Mouse (Mus musculus) midbrain, embryonic 15.5 days (tissue): ENCODE data around the gene Zfp970. TPM values are rescaled to one million over a fixed set of nuclear protein-coding genes. Genes with fewer than 3 reads are reported as not detected.
"Not testable (repeated sequence)": the region's sequence is repeated elsewhere in the genome, so short reads cannot be mapped to it uniquely, and the experiment has no call there.

Experiments
- ATAC-seq: fragments of 200-750 bp; cut with Nextera tagmentation; replicated peaks from 2 replicates; pipeline ENCODE4 v1.8.0; 2017; ENCODE audit warnings: moderate TSS enrichment
- H3K27ac ChIP-seq: fragments of 300-500 bp; sonication (generic); 2 replicates; pipeline ENCODE4 v1.5.1; 2015; ENCODE audit warnings: mild to moderate bottlenecking, inconsistent platforms
- H3K27me3 ChIP-seq: fragments of 300-500 bp; sonication (generic); replicated peaks from 2 replicates; pipeline ENCODE4 v1.6.1; 2015; ENCODE audit warnings: inconsistent platforms
- H3K36me3 ChIP-seq: fragments of 300-500 bp; sonication (generic); replicated peaks from 2 replicates; pipeline ENCODE4 v1.6.1; 2015; ENCODE audit warnings: inconsistent platforms
- H3K4me1 ChIP-seq: fragments of 300-500 bp; sonication (generic); 2 replicates; pipeline ENCODE4 v1.6.1; 2015; ENCODE audit warnings: inconsistent platforms
- H3K4me2 ChIP-seq: fragments of 300-500 bp; sonication (generic); 2 replicates; pipeline ENCODE4 v1.6.1; 2015; ENCODE audit warnings: inconsistent platforms, mild to moderate bottlenecking, moderate library complexity
- H3K4me3 ChIP-seq: fragments of 300-500 bp; sonication (generic); 2 replicates; pipeline ENCODE4 v1.5.1; 2015; ENCODE audit warnings: mild to moderate bottlenecking, inconsistent platforms
- H3K9ac ChIP-seq: fragments of 300-500 bp; sonication (generic); 2 replicates; pipeline ENCODE4 v1.6.1; 2015; ENCODE audit warnings: mild to moderate bottlenecking, inconsistent platforms
- H3K9me3 ChIP-seq: fragments of 300-500 bp; sonication (generic); 2 replicates; pipeline ENCODE4 v1.6.1; 2016; ENCODE audit warnings: inconsistent platforms
- WGBS: fragments of 180-500 bp; shearing (Covaris S2); methylation state at CpG from one replicate; pipeline ENCODE4 v1.1.7; 2015; ENCODE audit warnings: mixed read lengths; 5-methylcytosine and 5-hydroxymethylcytosine counted together
- polyA plus RNA-seq: library from polyadenylated mRNA; unstranded; fragments of >200 nt; fragmentation: Nextera tagmentation; extraction: Ambion mirVana; gene quantifications from 2 replicates; pipeline ENCODE4 v1.2.1, GENCODE M21; 2015

Zfp970 gene
- polyA plus RNA-seq: 4.9 and 6.9 TPM in 2 replicates

- H3K4me2 ChIP-seq: peak within 1 kb of the TSS; percentile 43
- 5% methylated on average over 8 of the region's 9 CpGs for WGBS
- H3K27ac ChIP-seq, ATAC-seq, H3K9me3 ChIP-seq, H3K4me1 ChIP-seq, H3K27me3 ChIP-seq, H3K36me3 ChIP-seq, H3K9ac ChIP-seq: not testable (repeated sequence)
- peak within 1 kb of the TSS; percentile 41 for H3K4me3 ChIP-seq
Measured at GRCm38 (mm10) chr2:177464676-177465075, at the start of gene Zfp970. Gene Zfp970, plus strand, starts transcription at chr2:177464733.

GRCm38 (mm10) chr2:177468222-177468621 lies 3.7 kb downstream of the Zfp970 start:
- H3K4me1 ChIP-seq, ATAC-seq, H3K27ac ChIP-seq, H3K9ac ChIP-seq, H3K36me3 ChIP-seq, H3K4me3 ChIP-seq, H3K4me2 ChIP-seq, H3K9me3 ChIP-seq, H3K27me3 ChIP-seq: not testable (repeated sequence)

GRCm38 (mm10) chr2:177472261-177472660 lies 7.7 kb downstream of the Zfp970 start:
- H3K27ac ChIP-seq, H3K9ac ChIP-seq, H3K27me3 ChIP-seq, H3K36me3 ChIP-seq, H3K4me1 ChIP-seq, H3K4me2 ChIP-seq, H3K9me3 ChIP-seq, H3K4me3 ChIP-seq, ATAC-seq: not testable (repeated sequence)
- 90% methylated on average over 5 of the region's 10 CpGs for WGBS

- not testable (repeated sequence) for H3K4me1 ChIP-seq, ATAC-seq, H3K4me3 ChIP-seq, H3K4me2 ChIP-seq, H3K9ac ChIP-seq, H3K9me3 ChIP-seq, H3K36me3 ChIP-seq, H3K27ac ChIP-seq, H3K27me3 ChIP-seq
- WGBS: 89% methylated on average over 1 of the region's 1 CpGs
Measured at GRCm38 (mm10) chr2:177481971-177482370, 17.4 kb downstream of the Zfp970 start.

- not testable (repeated sequence) for H3K27me3 ChIP-seq, H3K9ac ChIP-seq, ATAC-seq, H3K36me3 ChIP-seq, H3K27ac ChIP-seq, H3K4me1 ChIP-seq, H3K4me2 ChIP-seq, H3K4me3 ChIP-seq, H3K9me3 ChIP-seq
- 91% methylated on average over 11 of the region's 11 CpGs for WGBS
Measured at GRCm38 (mm10) chr2:177483238-177483948, 18.9 kb downstream of the Zfp970 start.

- peak within 1 kb of the TSS; percentile 38 for H3K4me3 ChIP-seq
- H3K4me1 ChIP-seq, H3K27ac ChIP-seq, H3K27me3 ChIP-seq, H3K9me3 ChIP-seq, H3K9ac ChIP-seq, ATAC-seq, H3K36me3 ChIP-seq: not testable (repeated sequence)
- H3K4me2 ChIP-seq: peak within 1 kb of the TSS; percentile 37
- WGBS: 22% methylated on average over 7 of the region's 7 CpGs
Measured at GRCm38 (mm10) chr2:177498067-177498466, 33.5 kb downstream of the Zfp970 start, which contains the start of gene Gm14403. Gene Gm14403, plus strand, starts transcription at chr2:177498215.

- H3K27me3 ChIP-seq, ATAC-seq, H3K9me3 ChIP-seq, H3K4me3 ChIP-seq, H3K36me3 ChIP-seq, H3K4me2 ChIP-seq, H3K27ac ChIP-seq, H3K4me1 ChIP-seq, H3K9ac ChIP-seq: not testable (repeated sequence)
- WGBS: 43% methylated on average over 1 of the region's 1 CpGs
Measured at GRCm38 (mm10) chr2:177499182-177499581, 34.6 kb downstream of the Zfp970 start.

GRCm38 (mm10) chr2:177505211-177505719 lies 40.7 kb downstream of the Zfp970 start:
- H3K4me3 ChIP-seq, ATAC-seq, H3K9ac ChIP-seq, H3K4me2 ChIP-seq, H3K27me3 ChIP-seq, H3K9me3 ChIP-seq, H3K36me3 ChIP-seq, H3K4me1 ChIP-seq, H3K27ac ChIP-seq: not testable (repeated sequence)
- WGBS: 94% methylated on average over 1 of the region's 1 CpGs

GRCm38 (mm10) chr2:177511381-177511780 lies 46.8 kb downstream of the Zfp970 start:
- not testable (repeated sequence) for H3K4me3 ChIP-seq, H3K36me3 ChIP-seq, H3K27ac ChIP-seq, ATAC-seq, H3K4me2 ChIP-seq, H3K9ac ChIP-seq, H3K4me1 ChIP-seq, H3K27me3 ChIP-seq, H3K9me3 ChIP-seq
- WGBS: 69% methylated on average over 4 of the region's 4 CpGs

- ATAC-seq, H3K4me2 ChIP-seq, H3K9me3 ChIP-seq, H3K27me3 ChIP-seq, H3K9ac ChIP-seq, H3K4me1 ChIP-seq, H3K27ac ChIP-seq, H3K36me3 ChIP-seq, H3K4me3 ChIP-seq: not testable (repeated sequence)
- WGBS: 87% methylated on average over 3 of the region's 3 CpGs
Measured at GRCm38 (mm10) chr2:177511972-177512371, 47.4 kb downstream of the Zfp970 start.

- not testable (repeated sequence) for H3K27ac ChIP-seq, H3K36me3 ChIP-seq, H3K4me2 ChIP-seq, H3K9me3 ChIP-seq, H3K4me1 ChIP-seq, H3K9ac ChIP-seq, H3K27me3 ChIP-seq, H3K4me3 ChIP-seq, ATAC-seq
- 91% methylated on average over 4 of the region's 4 CpGs for WGBS
Measured at GRCm38 (mm10) chr2:177513991-177514479, 49.5 kb downstream of the Zfp970 start.

GRCm38 (mm10) chr2:177517746-177518145 lies 53.2 kb downstream of the Zfp970 start:
- 86% methylated on average over 9 of the region's 9 CpGs for WGBS
- H3K9ac ChIP-seq, H3K27ac ChIP-seq, H3K4me3 ChIP-seq, H3K36me3 ChIP-seq, ATAC-seq, H3K4me1 ChIP-seq, H3K27me3 ChIP-seq, H3K9me3 ChIP-seq, H3K4me2 ChIP-seq: not testable (repeated sequence)

- H3K4me1 ChIP-seq, H3K27ac ChIP-seq, H3K4me2 ChIP-seq, H3K9me3 ChIP-seq, H3K36me3 ChIP-seq, H3K4me3 ChIP-seq, H3K9ac ChIP-seq, ATAC-seq, H3K27me3 ChIP-seq: not testable (repeated sequence)
- 88% methylated on average over 7 of the region's 7 CpGs for WGBS
Measured at GRCm38 (mm10) chr2:177518354-177518753, 53.8 kb downstream of the Zfp970 start.
